Mouse (Mus musculus): ENCODE results near the gene Ccdc126. TPM values are rescaled to one million over a fixed set of nuclear protein-coding genes. Genes with fewer than 3 reads are reported as not detected.
A peak's percentile ranks its signal among the peaks of the same experiment; 100 is the strongest.

Ccdc126 gene
- polyA plus RNA-seq, 1 experiment from 2014 or later = 8.0 TPM

DNA sequence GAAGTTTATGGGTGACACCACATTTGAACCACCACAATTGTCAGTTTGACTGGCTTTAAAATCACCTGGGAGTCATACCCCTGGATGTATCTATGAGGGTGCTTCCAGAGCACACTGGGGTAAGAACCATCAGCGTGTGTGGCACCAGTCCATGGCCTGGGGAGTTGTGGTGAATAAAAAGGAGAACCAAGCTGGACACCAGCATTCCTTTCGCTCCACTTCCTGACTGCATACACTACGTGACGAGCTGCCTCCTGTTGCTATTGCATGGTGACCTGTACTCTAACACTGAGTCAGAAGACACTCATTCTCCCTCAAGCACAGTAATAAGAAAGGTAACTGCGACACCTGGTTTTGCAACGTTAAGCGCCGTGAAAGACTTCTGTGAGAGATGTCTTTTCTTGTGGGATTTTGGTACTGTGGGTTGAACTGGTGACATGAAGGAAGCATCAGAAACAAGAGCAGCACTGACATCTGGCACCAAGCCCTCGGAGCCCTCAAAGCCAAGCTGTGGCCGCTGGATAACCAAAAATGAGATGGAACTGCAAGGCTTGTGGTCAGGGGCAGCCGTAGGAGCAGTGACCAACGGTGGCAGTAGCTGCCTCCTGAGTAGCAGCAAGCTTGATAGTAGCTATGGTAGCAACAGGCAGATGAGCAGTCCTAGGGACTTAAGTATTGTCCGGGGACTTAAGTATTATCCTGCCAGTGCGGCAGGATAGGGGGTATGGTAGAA is 24.8 kb downstream of the Ccdc126 start:
- no peak overlapping the region for H3K27ac ChIP-seq (replicated peaks)
- H3K4me1 ChIP-seq = no peaks in the 10 kb centered on the region

DNA sequence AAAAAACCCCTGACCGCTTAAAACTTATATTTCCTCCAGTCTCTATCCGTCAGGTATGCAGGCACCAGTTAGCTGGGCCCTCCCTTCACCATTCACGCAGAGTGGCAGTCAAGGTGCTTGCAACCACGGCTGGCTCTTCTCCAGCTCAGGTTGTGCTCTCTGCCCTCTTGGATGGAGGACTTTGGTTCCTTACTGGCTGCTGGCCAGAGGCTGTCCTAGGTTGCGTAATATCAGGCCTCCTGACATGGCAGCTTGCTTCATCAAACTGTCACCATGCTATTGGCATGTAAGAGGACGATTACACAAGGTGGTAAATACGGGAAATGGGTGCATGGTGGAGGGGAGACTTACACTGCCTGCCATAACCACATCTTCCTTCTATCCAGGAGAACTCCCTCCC is 30.8 kb downstream of the Ccdc126 start:
- Histone ChIP-seq H3K4me2 (no peak overlapping the region), H3K27me3 (replicated peaks) (no peaks in the 10 kb centered on the region), H3K36me3 (no peaks in the 10 kb centered on the region), H3K9ac (no peak overlapping the region), H3K9me3 (no peaks in the 10 kb centered on the region), H3K4me3 (no peak overlapping the region), H3K4me1 (no peaks in the 10 kb centered on the region; the same call in 1 of the 2 replicates), H3K27ac (replicated peaks) (no peak overlapping the region)
- WGBS = 85% methylated on average over 7 of the region's 7 CpGs
- no peak for ATAC-seq (ENCODE audit: extremely low read depth, insufficient number of reproducible peaks, low FRiP score, low TSS enrichment)

More for the DNA sequence above, 24.8 kb downstream of the Ccdc126 start:
- H3K27me3 ChIP-seq (replicated peaks) = no peaks in the 10 kb centered on the region
- H3K36me3 ChIP-seq = 0 out of 2 replicates have a peak, but pooled peaks cover 2% of the 10 kb centered on the region
- no peak overlapping the region for H3K4me2 ChIP-seq
- no peak for ATAC-seq (ENCODE audit: extremely low read depth, insufficient number of reproducible peaks, low FRiP score, low TSS enrichment)
- H3K9me3 ChIP-seq = no peaks in the 10 kb centered on the region
- no peak overlapping the region for H3K9ac ChIP-seq
- H3K4me3 ChIP-seq = no peak overlapping the region
- WGBS = 63% methylated on average over 14 of the region's 14 CpGs

DNA sequence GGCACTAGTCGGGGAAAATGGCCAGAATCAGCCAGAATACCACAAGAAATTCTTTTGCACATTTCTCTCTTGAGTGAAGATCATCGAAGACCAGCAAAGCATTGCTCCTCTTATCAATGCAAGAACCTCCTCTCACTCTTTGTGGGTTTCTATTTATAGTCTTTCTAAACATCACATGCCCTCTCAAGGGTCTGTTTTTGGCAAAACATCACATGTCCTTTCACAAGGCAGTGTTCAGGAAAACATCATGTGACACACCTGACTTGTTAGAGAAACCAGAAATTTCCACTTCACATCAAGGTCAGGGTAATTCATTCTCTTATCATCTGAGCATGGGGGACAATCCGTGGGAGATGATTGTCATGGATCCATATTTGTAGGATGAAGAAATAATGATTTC is 35.5 kb downstream of the Ccdc126 start:
- H3K27ac ChIP-seq (replicated peaks) = no peak overlapping the region
- no peaks in the 10 kb centered on the region for H3K36me3 ChIP-seq
- 42% methylated on average over 3 of the region's 3 CpGs for WGBS
- H3K9me3 ChIP-seq = no peaks in the 10 kb centered on the region
- H3K27me3 ChIP-seq (replicated peaks) = no peaks in the 10 kb centered on the region
- H3K4me3 ChIP-seq = no peak overlapping the region
- no peak for ATAC-seq (ENCODE audit: extremely low read depth, insufficient number of reproducible peaks, low FRiP score, low TSS enrichment)
- no peak overlapping the region for H3K4me2 ChIP-seq
- no peak overlapping the region for H3K9ac ChIP-seq
- H3K4me1 ChIP-seq = no peaks in the 10 kb centered on the region; the same call in 1 of the 2 replicates

DNA sequence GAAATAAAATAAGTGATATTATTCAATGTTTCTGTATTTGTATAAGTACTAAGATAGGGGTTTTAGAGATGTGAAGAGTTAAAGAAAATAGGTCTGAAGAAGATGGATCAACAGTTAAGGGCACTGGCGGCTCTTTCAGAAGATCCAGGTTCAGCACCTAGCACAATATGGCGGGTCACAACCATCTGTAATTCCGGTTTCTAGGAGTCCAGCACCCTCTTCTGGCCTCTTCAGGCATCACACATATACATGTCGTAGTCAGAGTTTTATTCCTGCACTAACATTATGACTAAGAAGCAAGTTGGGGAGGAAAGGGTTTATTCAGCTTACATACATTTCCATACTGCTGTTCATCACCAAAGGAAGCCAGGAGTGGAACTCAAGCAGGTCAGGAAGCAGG is 36.1 kb downstream of the Ccdc126 start:
- no peaks in the 10 kb centered on the region for H3K9me3 ChIP-seq
- H3K4me3 ChIP-seq = no peak overlapping the region
- H3K27ac ChIP-seq (replicated peaks) = no peak overlapping the region
- no peak for ATAC-seq (ENCODE audit: extremely low read depth, insufficient number of reproducible peaks, low FRiP score, low TSS enrichment)
- no peaks in the 10 kb centered on the region; the same call in 1 of the 2 replicates for H3K4me1 ChIP-seq
- WGBS = 63% methylated on average over 4 of the region's 4 CpGs
- H3K9ac ChIP-seq = no peak overlapping the region
- H3K27me3 ChIP-seq (replicated peaks) = no peaks in the 10 kb centered on the region
- no peaks in the 10 kb centered on the region for H3K36me3 ChIP-seq
- H3K4me2 ChIP-seq = no peak overlapping the region

DNA sequence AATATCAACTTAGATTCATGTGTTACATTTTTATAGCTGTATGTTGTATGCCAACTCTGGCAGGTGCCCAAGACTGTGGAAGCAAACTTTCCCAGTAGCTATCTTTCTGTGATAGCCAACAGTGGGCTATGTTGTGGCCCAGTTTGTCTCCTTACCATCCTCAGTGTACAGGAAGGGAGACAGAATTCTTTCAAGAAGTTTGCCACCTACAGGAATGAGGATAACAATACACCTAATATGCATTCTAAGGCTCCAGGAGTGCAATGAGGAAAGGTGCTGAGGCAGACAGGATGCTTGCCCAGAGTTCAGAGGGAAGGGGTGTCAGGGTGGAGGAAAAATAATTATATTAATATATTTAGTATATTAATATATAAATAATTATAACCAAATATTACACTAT is 41.3 kb downstream of the Ccdc126 start:
- Histone ChIP-seq H3K4me2 (no peak overlapping the region), H3K4me1 (no peaks in the 10 kb centered on the region), H3K9ac (no peak overlapping the region), H3K27ac (replicated peaks) (no peak overlapping the region), H3K27me3 (replicated peaks) (no peaks in the 10 kb centered on the region), H3K4me3 (no peak overlapping the region), H3K9me3 (no peaks in the 10 kb centered on the region), H3K36me3 (no peaks in the 10 kb centered on the region)
- no peak for ATAC-seq (ENCODE audit: extremely low read depth, insufficient number of reproducible peaks, low FRiP score, low TSS enrichment)

DNA sequence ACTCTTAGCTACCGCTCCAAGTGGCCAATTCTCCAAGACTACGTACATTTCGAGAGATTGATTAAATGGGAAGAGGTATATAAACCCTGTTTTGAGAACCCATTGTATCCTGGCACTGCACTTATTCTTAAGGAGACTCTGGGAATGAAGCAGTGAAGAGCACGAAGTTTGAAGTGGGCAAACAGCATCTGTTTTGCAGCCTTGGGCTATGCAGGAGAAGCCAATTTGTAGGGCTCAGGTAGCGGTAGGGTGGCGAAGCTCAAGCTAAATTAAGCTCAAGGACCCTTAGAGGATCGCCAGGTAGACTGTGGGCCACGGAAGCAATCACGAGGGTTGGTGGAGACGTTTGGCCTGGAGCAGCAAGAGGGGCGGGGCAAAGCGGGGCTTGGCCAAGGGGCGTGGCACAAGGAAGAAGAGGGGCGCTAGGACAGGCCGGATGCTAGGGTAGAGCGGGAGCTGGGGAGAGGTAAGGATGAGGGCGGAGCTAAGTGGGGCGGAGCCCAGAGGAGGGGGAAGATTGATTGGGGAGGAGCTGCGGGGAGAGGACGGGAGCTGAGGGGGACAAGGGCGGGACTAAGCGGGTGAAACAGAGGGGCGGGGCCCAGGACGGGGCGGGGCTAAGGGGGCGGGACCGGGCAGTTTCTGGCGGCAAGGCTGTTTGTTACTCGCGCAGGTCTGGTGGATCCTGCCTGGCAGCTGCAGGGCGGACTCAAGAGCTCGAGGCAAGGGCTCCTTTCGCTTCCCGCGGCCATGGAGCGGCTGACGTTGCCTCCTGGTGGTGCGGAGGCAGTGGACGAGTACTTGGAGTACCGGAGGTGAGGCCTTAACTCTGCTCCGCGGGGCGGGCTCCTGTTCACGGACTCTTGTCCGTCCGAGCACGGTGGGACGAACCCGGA is 48.3 kb downstream of the Ccdc126 start, which contains the start of gene Fam221a:
Gene Fam221a (plus strand): TSS at position 581 of the 896 bp plus-strand sequence.
- Histone ChIP-seq H3K27me3 (replicated peaks) (no peaks in the 10 kb centered on the region), H3K9ac (peak within 1 kb of the TSS; percentile 85), H3K4me3 (peak within 1 kb of the TSS; percentile 71), H3K36me3 (no peaks in the 10 kb centered on the region), H3K4me2 (peak within 1 kb of the TSS; percentile 95), H3K4me1 (peaks cover 14% of the 10 kb centered on the region), H3K27ac (replicated peaks) (peak within 1 kb of the TSS; percentile 63), H3K9me3 (no peaks in the 10 kb centered on the region)
- peak; percentile 98 for ATAC-seq (ENCODE audit: extremely low read depth, insufficient number of reproducible peaks, low FRiP score, low TSS enrichment)
- 4% methylated on average over 49 of the region's 49 CpGs for WGBS

DNA sequence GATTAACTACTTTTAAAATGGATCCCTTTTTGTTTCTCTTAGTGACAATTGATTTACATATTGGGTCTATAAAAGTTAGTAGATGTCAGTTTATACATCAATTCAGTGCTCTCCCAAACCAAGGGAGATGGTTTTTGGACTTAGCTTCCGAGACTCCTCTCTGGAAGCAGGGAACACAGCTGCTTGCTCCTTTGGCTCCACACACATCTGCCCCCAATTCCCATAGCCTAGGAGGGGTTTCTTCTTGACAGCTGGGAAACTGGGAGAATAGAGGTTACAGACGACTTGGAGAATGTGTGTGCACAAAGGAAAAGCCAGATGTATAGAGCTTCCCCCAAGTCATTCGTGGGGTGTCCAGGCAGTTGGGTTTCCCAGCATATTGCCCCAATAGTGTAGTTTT is 49.1 kb downstream of the Ccdc126 start:
- Histone ChIP-seq H3K9ac (peak overlapping the region; percentile 85), H3K27ac (replicated peaks) (peak overlapping the region; percentile 63; the same call in 1 of the 2 replicates), H3K4me2 (peak overlapping the region; percentile 95), H3K36me3 (no peaks in the 10 kb centered on the region), H3K27me3 (replicated peaks) (no peaks in the 10 kb centered on the region), H3K4me1 (peaks cover 14% of the 10 kb centered on the region), H3K9me3 (no peaks in the 10 kb centered on the region), H3K4me3 (peak overlapping the region; percentile 71)
- WGBS = 45% methylated on average over 3 of the region's 3 CpGs
- ATAC-seq (ENCODE audit: extremely low read depth, insufficient number of reproducible peaks, low FRiP score, low TSS enrichment) = no peak

DNA sequence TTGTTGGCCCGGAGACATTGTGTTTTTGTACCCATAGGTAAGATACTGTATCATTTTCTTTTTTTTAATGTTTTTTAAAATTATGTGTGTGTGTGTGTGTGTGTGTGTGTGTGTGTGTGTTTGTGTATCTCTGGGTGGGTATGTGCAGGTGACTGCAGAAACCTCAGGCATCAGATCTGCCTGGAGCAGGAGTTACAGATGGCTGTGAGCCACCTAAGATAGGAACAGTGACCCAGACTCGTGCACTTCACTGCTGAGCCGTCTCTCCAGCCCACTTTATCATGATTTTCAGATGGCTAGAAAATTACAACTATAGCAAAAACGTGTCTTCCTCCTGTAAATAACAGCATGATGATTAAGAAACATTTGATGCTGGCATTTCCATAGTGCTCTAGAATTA is 53.6 kb downstream of the Ccdc126 start:
- Histone ChIP-seq H3K27ac (replicated peaks) (no peak overlapping the region), H3K27me3 (replicated peaks) (no peaks in the 10 kb centered on the region), H3K36me3 (no peaks in the 10 kb centered on the region), H3K4me2 (no peak overlapping the region), H3K9ac (no peak overlapping the region), H3K9me3 (no peaks in the 10 kb centered on the region), H3K4me3 (no peak overlapping the region), H3K4me1 (peaks cover 11% of the 10 kb centered on the region)
- no peak for ATAC-seq (ENCODE audit: extremely low read depth, insufficient number of reproducible peaks, low FRiP score, low TSS enrichment)
- WGBS = 53% methylated on average over 4 of the region's 4 CpGs

DNA sequence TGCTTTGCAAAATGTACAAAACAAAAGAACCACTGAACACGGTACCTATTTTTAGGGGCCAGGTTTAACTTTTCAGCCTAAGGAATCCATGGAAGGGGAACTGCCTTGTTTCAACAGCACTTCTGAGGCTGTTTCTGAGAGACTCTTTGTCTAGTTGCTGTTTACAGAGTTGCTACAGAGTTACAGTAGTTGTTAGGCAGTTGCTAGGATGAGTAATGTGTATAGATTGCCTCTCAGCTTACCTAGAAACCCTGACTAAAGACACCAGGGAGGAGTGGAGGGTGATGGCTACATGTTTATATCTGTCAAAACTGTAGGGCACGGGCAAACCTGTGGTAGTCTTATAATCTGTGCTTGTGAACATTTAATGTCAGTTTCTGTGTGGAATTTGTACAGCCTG is 54.9 kb downstream of the Ccdc126 start:
- Histone ChIP-seq H3K9ac (no peak overlapping the region), H3K4me2 (no peak overlapping the region), H3K27ac (replicated peaks) (0 out of 2 replicates have a peak overlapping the region, but pooled peaks have one; percentile 0), H3K36me3 (no peaks in the 10 kb centered on the region), H3K4me3 (no peak overlapping the region), H3K27me3 (replicated peaks) (no peaks in the 10 kb centered on the region), H3K9me3 (no peaks in the 10 kb centered on the region), H3K4me1 (peaks cover 6% of the 10 kb centered on the region; the same call in 1 of the 2 replicates)
- no peak for ATAC-seq (ENCODE audit: extremely low read depth, insufficient number of reproducible peaks, low FRiP score, low TSS enrichment)
- 52% methylated on average over 2 of the region's 2 CpGs for WGBS

DNA sequence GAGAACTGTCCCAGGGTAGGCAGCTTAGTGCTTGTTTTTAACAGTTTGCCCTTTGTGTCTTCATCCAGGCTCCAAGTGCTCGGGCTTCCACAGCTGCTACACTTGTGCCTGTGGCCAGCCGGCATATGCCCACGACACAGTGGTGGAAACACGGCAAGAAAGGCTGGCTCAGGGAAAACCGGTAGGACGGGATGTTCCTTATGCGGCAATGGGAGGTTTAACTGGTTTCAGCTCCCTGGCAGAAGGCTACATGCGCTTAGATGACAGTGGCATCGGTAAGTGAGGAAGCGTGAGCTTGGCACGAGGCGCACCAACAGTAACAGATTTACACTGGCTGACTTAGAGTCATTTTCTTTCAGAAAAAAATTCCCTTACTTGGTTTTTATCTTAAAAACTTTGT is 59.3 kb downstream of the Ccdc126 start:
- peak overlapping the region; percentile 1; the same call in 1 of the 2 replicates for H3K9ac ChIP-seq
- WGBS = 47% methylated on average over 12 of the region's 12 CpGs
- H3K36me3 ChIP-seq = peaks cover 10% of the 10 kb centered on the region; the same call in 1 of the 2 replicates
- H3K27me3 ChIP-seq (replicated peaks) = no peaks in the 10 kb centered on the region
- no peaks in the 10 kb centered on the region for H3K9me3 ChIP-seq
- H3K4me1 ChIP-seq = 0 out of 2 replicates have a peak, but pooled peaks cover 4% of the 10 kb centered on the region
- ATAC-seq (ENCODE audit: extremely low read depth, insufficient number of reproducible peaks, low FRiP score, low TSS enrichment) = no peak
- H3K4me3 ChIP-seq = no peak overlapping the region
- H3K27ac ChIP-seq (replicated peaks) = no peak overlapping the region
- H3K4me2 ChIP-seq = 0 out of 2 replicates have a peak overlapping the region, but pooled peaks have one; percentile 4

Measured in heart, embryonic 13.5 days (tissue).